Mouse (Mus musculus): Measurements from ENCODE around the gene Ifi35.

GRCm38 (mm10) chr11:101458217-101458616, 10.0 kb downstream of the Ifi35 start:
- no peak for TF ChIP-seq CTCF (IDR thresholded peaks at IDR 0.05; ENCODE audit: low read depth, low read length)
- no peak for TF ChIP-seq POLR2A (IDR thresholded peaks at IDR 0.05; ENCODE audit: borderline replicate concordance, low read depth, low read length)
